Mouse (Mus musculus): Measurements from ENCODE around the gene L3mbtl1.

L3mbtl1 gene

DNA sequence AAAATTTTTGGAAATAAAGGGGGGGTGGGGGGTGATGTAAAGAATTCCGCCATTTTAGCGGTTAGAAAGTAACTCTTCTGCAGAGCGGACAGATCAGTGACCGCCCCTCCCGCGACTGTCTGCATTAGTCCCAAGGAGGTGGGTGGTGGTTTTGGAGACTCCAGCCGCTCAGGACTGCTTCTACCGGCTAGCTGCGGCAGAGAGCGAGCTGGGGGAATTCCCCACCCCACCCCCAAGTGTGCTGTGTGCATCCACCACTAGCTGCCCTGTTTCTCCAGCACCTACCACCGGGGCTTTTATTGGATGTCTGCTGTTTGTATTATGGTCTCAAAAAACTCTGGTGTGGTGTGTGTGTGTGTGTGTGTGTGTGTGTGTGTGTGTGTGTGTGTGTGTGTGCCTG lies 659 bp downstream of the L3mbtl1 start:
- no peak for DNase-seq (ENCODE audit: low read depth, low spot score)

DNA sequence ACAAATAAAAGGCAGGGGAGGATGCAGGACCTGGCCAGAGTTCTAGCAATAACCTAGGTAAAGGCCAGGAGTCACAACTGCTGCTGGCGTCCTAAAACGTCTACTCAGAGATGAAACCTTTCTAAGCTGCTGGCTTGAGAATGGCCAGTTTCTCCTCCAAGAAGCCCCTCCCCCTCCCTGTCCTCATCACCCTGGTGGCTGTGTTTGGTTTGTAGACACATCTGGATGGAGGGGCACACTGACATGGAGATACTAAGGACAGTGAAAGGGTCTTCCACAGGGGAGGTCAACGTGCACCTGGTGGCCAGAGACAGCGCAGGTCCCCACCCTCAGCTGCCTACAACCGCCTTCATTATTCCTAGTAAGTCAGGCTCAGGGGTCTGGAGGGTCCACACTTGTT lies 3.7 kb downstream of the L3mbtl1 start:
- DNase-seq (ENCODE audit: low read depth, low spot score) = no peak

DNA sequence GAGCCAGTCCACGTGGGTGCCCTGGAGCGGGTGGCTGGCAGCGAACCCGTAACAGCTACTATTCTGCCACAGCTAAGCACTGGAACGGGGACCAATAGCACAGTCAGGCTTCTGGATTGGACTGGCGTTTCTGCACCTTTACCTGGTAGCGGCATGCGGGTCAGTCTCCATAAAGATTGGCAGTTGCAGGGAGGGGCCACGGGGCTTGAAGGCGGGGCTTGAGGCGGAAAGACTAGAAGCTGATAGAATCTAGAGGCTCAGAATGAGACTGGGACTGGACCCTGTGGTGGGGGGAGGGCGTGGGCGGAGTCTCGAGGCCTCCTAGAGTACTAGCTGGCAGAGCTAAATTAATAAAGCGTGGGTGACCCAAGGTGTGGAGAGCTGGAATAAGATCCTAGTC lies 4.5 kb downstream of the L3mbtl1 start:
- DNase-seq (ENCODE audit: low read depth, low spot score) = no peak

DNA sequence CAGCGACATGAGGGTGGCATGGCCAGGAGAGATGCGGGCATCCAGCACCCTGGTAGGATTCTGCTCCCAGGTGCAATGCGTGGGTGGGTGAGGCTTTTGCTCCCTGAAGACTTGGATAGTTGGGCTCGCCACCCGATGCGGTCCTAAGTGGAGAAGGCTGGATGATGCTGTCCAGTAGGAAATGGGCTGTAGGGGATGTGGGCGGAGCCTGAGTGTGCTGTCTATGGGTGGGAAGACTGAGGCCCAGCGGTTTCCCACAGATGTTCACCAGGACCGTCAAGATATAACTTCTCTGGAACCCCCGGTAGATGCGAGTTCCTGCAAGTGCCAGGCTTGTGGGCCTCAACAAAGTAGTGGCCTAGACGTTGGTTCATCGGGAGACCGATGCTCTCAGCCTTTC lies 4.9 kb downstream of the L3mbtl1 start:
- DNase-seq (ENCODE audit: low read depth, low spot score) = no peak

DNA sequence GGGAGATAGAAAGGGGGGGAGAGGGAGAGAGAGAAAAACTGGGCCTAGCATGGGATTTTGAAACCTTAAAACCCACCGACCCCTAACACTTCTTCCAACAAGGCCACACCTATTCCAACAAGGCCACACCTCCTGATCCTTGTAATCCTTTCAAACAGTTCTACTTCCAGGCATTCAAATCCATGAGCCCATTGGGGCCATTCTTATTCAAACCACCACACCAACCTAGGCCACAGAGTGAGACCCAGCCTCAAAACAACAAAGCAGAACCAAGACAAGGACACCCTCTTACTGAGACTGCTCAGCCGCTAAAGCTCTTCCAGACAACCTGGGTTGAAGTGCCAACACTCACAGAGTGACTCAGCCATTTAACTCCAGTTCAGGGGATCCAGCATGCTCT lies 7.5 kb downstream of the L3mbtl1 start:
- DNase-seq (ENCODE audit: low read depth, low spot score) = no peak

DNA sequence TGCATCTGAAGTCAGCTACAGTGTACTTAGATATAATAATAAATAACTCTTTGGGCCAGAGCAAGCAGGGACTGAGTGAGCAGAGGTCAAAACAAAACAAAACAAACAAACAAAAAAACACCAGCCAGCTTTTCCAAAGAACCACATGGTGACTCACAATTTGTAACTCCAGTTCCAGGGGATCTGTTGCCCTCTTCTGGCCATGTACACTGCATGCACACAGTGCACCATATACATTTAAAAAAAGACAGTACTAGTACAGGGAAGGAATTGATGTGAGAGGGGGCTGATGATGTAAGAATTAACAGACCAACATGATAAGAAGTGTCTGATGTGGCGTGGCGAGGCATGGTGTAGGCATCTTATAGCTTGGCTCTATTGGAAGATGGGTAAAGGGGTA lies 13.6 kb downstream of the L3mbtl1 start:
- DNase-seq (ENCODE audit: low read depth, low spot score) = no peak

DNA sequence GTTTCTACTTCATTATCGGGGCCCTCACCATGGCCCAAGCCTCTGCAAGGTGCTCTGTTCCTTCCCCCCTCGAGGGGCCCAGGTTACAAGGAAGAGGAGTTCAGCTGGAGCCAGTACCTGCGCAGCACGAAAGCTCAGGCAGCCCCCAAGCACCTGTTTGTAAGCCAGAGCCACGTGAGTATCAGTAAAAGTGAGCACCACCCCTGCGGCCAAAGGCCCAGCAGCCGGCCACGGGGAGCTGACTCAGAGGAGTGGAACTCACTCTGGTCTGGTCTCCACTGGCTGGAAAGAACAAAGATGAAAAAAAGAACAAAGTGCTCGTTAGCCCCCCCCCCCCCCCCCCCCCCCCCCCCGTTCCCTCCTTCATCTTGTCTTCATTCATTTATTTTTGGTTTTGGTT lies 18.0 kb downstream of the L3mbtl1 start:
- no peak for DNase-seq (ENCODE audit: low read depth, low spot score)

DNA sequence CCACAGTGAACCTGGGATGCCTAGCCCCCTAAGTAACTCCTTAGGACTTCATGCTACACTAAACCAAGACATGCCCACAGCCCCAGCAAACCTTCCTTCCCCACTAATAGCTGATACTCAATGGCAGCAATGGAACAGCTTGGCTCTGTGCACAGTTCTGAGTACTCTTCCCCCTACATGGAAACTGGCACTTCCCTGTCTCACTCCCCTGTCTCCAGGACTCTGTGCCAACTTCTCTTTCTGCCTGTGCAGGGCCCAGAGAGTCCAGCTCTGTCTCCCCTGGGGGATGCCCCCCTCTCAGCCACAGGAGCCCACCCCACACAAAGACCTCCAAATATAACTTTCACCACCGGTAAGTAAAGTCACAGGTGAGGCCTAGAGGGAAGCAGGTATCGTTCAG lies 23.5 kb downstream of the L3mbtl1 start:
- DNase-seq (ENCODE audit: low read depth, low spot score) = no peak

DNA sequence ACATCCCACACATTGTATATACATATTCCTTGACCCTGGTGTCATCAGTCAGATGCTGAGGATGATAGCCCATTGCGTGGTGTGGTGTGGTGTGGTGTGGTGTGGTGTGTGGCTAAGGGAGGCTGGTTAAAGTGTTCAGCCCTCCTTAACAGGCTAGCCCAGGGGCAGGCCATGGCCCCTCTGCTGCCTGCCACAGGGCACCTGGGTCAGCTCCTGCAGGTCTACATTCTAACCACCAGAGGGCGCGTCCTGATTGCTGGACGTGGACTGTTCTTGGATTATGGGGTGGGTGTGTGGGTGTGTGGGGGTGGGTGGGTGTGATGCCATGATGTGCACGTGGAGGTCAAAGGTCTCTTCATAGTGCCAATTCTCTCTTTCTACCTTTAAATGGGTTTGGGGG lies 25.1 kb downstream of the L3mbtl1 start:
- peak; percentile 56 for DNase-seq (ENCODE audit: low read depth, low spot score)

DNA sequence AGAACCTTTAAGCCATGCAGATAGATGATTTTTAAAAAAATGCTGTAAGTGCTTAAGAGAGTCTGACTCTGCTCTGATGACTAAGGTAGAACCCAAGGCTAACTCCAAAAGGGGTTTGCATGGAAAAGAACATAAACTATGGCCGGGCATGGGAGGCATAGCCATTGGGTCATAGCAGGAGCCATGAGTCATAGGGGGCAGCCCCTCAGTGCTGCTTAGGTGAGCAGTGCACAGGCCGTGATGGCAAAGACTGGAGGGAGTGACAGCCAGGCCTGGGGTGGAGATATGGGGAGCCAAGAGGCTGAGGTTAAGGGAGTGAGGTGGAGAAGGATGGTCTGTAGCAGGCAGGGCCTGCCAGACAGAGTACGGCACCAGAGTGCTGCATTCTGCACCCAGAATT lies 25.8 kb downstream of the L3mbtl1 start:
- DNase-seq (ENCODE audit: low read depth, low spot score) = no peak

DNA sequence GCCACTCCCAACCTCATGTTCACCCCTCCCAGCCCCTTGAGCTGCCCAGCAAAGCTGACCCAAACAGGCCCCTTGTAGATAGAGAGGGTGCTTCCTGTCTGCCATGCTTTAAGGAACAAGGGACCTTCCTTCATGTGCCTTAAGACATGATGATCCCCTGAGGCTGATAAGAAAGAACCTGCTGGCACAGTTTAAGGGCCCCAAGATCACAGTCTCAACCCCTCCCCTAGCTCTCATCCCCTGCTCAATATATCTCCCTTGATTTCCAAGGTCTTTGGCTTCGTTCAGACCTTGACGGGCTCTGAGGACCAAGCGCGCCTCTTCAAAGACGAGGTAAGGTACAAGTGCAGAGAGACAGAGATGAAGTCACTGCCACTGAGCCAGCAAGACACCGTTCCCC lies 27.6 kb downstream of the L3mbtl1 start:
- DNase-seq (ENCODE audit: low read depth, low spot score) = no peak

DNA sequence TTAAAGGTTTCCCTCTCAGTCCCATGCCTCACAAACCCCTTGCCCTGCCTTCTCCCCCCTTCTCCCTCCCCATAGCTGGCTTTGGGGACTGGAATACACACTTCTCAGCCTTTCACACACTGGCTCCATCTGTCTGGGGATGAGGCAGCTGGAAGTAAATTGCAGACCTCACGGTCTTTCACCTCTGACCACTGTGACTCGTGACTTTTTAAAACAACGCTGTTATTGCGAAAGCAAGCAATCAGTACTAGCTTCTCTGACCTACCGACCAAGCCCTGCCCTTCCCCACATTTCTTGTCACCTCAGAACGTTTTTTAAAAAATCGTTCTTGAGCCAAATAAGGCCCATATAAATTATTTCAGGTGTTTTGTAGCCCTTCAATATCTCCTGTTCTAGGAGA lies 29.5 kb downstream of the L3mbtl1 start:
- peak; percentile 36 for DNase-seq (ENCODE audit: low read depth, low spot score)

DNA sequence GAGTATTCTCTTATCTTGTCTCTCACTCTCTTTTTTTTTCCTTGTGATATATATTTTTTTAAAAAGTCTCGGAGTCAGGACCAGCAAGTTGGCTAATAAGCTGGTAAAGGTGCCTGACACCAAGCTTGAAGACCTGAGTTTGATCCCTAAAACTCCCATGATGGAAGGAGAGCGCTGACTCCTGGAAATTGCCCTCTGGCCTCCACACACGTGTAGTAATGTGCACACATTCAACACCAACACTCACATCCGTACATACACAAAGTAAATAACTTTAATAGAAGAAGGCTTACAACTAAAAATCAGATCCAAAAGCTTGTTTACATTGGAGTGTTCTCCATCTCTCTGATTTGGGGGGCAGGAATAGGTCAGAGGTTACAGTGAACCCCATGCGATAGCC lies 29.9 kb downstream of the L3mbtl1 start:
- no peak for DNase-seq (ENCODE audit: low read depth, low spot score)

DNA sequence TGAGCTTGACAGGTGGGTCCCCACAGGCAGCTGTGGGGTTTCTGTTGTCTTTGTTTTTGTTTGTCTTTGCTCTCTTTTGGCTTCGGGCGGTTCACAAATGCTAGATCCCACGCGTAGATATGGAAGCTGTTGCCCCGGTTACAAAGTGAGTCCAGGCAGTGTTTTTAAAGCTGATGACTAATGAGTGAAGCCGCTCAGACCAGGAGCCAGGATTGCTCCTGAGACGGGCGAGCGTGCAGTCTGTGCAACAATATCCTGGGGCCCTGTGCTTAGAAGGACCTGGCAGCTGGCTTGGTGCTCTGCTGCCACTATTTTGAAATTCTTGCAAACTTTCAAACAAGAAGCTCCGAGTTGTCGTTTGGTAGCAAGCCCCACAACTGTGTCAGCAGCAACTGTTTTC lies 30.4 kb downstream of the L3mbtl1 start:
- DNase-seq (ENCODE audit: low read depth, low spot score) = no peak

DNA sequence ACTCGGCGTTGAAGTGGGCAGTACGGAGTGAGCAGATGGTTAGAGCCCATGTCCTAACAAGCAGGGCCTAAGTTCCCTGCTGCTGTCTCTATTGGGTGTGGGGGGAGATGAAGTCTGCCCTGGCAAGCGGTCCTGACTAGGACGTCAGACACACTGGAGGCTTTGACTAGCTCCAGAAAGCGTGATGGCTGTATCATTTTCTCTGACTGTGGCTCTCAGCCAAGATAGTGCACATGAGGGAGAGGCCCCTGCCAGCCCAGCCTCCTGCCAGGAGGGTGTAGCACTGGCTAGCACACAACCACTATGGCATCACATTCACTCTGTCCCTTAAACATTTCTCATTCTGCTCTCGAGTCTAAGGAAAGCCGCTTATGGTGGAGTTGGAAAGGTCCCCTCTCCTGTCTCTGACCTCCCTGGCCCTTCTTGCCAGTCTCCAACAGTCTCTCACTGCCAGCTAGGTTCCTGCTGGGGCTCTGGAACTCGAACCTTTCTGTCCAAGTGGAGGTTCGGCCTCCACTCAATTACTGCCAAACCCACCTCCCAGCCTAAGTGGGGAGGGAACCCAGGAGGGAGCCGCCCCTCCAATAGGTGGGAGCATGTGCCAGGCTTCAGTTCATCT lies 32.0 kb downstream of the L3mbtl1 start:
- no peak for DNase-seq (ENCODE audit: low read depth, low spot score)

DNA sequence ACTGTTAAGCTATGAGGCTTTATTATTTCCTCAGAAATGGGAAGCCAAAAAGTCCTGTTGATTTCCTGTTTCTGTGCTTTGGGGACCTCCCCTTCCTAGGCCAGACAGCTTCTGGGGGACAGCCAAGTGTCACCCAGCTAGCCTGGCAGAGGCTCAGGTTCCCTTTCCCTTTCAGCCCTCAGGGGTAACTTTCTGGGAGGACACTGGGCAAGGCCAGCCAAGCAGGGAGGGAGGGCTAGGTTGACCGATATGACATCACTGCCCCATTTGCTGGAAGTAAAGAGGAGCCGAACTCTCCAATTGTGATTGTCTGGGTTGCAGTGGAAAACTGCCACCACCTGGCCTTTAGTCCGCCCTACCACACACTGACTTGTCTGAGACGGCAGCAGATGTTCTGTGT lies 32.7 kb downstream of the L3mbtl1 start:
- DNase-seq (ENCODE audit: low read depth, low spot score) = no peak

DNA sequence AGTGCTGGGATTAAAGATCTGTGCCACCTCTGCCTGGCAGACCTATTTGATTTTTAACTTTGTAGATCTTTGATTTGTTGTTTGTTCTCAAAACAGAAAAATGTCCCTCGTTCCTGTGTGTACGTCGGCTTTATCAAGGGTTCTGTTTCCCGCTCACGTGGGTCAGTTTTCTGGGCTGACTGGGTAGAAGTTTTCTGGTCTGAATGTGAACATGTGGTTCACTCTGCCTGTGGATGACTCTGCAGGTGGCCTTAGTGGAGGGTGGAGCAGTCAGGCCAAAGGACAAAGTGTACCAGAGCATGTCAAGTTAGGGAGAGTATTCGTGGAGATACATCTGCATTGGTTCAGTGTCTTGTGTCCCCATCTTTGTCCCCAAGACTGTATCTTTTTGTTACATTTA lies 41.1 kb downstream of the L3mbtl1 start:
- no peak for DNase-seq (ENCODE audit: low read depth, low spot score)

DNA sequence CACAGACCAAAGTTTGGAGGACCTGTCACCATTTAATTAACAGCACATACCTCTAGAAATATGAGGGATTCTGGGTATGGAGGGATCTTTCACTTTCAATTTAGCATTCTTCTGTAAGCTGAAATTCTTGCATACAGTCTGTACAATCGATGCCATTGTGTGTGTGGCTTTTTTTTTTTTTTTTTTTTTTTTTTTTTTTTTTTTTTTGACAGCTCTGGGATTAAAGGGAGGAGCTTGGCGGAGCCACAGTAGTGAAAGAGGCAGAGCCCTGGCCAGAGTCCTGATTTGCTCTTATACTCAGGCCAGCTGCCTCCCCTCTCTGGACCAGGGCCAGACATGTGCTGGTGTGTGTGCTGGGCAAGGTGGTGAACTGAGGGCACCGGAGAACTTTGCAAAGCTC lies 42.7 kb downstream of the L3mbtl1 start:
- no peak for DNase-seq (ENCODE audit: low read depth, low spot score)

DNA sequence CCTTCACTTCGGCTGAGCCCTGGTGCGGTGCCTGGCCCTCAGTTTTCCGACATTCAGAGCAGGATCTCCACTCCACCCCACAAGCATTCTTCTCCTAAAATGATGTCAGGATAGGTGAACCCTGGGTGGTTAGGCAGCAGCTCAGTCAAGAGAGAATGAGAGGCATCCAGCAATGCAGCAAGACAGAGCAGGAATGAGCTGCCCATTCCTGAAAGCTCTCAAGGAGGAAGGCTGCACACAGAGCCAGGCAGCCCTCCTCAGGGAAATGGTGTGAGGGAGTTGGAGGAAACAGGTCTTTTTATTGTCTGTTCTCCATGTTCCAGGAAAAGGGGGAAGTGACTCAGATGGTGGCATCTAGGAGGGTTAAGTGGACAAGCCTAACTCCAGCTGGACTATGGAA lies 43.5 kb downstream of the L3mbtl1 start:
- no peak for DNase-seq (ENCODE audit: low read depth, low spot score)

DNA sequence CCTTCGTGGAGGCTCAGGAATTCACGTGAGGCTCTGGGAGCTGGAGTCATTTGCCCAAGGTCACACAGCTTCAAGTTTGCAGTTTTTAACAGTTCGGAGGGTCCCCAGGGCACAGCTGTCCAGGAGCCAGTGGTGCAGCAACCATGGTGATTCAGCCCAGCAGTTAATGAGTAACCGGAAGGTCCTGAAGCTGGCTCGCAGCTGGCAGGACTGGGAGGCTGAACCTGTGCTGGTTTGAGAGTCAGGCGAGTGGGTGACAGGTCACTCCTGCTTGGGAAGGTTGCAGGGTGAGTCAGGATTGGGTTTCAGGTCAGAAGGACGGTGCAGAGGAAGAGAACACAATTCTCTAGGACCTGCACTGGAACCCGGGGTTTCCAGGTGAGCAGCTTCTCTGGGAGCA lies 43.9 kb downstream of the L3mbtl1 start, which contains the start of gene Sgk2:
Gene Sgk2, plus strand, starts transcription at position 113 of the 400 bp plus-strand sequence.
- no peak for DNase-seq (ENCODE audit: low read depth, low spot score)

DNA sequence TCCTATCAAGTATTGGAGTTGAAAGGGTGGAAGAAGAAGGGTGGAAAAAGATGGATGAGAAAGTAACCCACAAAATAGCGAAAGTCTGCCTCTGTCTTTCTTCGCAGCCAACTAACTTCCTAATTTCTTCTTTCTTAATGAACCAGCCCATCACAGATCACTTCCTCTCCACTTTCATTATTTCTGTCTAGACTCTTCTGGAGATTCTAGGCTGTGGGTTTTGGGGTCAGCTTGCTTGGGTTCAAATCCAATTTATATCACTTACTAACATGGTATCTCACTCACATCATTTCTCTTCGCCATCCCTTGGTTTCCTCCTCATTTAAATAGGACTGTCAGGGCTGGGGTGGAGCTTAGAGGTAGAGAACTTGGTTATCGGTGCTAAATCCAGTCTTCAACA lies 45.0 kb downstream of the L3mbtl1 start:
- no peak for DNase-seq (ENCODE audit: low read depth, low spot score)

DNA sequence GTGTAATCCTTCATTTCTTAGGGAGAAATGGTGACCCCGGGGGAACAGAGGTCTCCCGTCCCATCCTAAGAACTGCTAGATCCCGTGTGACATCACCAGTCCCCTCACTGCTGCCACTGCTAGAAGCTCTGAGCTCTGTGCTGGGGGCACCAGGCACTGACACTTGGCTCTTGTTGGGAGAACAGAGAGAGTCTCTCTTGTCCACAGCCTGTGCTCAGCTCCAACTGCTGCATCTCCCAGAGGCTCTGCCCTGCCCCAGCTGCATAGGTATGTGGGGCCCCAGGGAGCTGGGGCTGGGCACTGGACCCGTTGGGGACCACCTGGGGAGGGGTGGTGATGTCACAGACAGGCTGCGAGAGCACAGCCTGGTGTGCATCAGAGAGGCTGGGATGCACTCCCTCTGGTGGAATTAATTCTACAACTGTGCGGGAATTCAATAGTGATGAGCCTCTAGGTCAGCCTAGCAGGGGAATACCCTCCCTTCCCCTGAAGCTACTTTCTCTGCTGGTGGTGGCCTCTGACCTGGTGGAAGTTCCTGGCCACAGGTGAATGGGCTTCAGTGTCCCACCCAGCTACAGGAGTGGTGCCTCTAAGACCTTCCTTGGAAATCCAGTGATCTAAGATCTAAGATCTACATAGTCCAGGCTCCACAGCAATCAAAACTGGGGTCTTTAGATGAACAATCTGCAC lies 48.3 kb downstream of the L3mbtl1 start:
- DNase-seq (ENCODE audit: low read depth, low spot score) = no peak

DNA sequence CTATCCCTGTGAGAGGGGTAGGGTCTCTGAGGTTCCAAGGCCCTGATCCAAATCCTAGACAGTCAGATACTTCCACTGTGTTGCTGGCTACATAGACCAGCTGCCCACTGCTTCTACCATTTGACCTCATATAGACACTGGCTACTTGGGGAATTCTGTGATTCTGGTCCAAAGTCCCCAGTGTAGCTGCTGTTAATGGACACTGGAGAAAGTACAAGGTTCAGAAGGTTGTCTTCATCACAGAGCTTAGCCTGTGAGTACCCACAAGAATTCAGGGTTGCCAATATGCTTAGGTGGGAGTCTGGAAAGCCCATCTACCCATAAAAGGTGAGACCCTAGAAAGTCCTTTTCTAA lies 48.8 kb downstream of the L3mbtl1 start:
- no peak for DNase-seq (ENCODE audit: low read depth, low spot score)
